Mouse (Mus musculus): ENCODE data around the gene Arl3.
A peak's percentile ranks its signal among the peaks of the same experiment; 100 is the strongest.

The Arl3 gene

DNA sequence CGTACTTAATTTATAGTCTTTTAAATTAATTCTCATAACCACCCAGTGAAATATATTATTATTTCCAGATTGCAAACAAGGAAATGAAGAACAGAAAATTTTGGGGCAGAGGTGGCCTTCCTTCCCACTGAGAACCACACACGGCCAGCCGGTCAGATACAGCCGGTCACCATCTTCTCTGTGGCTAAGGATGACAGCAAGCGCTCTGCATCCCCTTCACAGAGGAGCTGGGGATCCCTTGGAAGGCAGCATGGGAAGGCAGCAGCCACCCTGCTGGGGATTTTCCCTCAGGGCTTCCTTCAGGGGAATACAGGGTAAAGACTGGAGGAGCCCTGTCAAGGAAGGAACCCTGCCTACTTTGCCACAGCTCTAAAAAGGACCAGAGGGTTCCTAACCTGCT, 39.5 kb downstream of the Arl3 start:
- DNase-seq (ENCODE audit: low read depth, low spot score) = no peak

DNA sequence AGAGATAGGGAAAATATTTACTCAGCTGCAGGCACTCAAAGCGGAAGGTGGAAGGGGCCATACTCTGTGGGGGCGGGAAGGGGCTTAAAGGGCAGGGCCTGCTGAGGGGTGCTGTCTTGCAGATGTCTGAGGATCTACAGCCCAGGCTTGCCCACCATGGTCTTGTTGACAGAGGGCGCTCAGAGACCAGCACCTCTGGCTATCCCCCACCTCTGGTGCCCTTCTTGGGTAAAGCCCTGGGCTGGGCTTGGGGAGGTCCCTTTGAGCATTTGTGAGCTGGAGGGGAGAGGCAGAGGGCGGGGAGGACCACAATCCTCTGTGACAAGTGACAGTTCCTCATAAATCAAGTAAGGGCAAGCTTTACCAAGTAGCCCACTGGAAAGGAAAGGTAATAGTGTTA, 39.9 kb downstream of the Arl3 start:
- DNase-seq (ENCODE audit: low read depth, low spot score) = no peak

GRCm38 (mm10) chr19:46532031-46532688, 40.8 kb downstream of the Arl3 start:
- DNase-seq (ENCODE audit: low read depth, low spot score) = no peak

GRCm38 (mm10) chr19:46531071-46532030, 41.6 kb downstream of the Arl3 start:
- DNase-seq (ENCODE audit: low read depth, low spot score) = no peak

- no peak for DNase-seq (ENCODE audit: low read depth, low spot score)
These were observed 42.5 kb downstream of the Arl3 start for GRCm38 (mm10) chr19:46530449-46530990.

- no peak for DNase-seq (ENCODE audit: low read depth, low spot score)
These were observed 43.2 kb downstream of the Arl3 start for GRCm38 (mm10) chr19:46529601-46530448.

DNA sequence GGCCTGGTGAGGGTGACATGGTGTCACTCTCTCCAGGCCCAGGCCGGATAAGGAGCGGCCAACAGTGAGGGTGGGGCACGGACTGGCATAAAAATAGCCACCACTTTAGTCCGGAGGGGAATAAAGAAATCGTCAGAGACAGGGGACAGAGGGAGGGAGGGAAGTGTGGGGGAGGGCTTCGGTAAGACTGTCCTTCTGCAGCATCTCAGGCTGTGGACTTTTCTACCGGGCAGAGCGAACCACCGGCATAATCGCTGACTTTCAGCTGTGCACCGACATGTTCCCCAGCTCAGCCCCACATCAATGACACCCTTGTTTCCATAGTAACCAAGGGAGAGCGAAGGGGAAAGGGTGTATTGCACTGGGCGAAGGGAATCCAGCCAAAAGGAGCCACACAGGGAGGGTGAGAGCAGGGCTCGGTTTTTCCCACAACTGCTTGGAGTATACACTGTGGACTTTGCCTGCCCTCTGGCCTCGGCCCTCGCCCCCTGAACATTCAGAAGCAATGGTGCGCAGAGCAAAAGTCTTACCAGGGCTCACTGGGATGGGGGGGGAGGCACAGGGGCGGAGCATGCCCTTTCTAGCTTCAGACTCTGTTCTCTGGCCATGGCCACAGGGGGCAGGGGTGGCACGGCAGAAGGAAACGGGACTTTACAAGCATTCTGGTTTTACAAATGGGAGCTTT, 44.3 kb downstream of the Arl3 start:
- peak; percentile 55 for DNase-seq (ENCODE audit: low read depth, low spot score)

DNA sequence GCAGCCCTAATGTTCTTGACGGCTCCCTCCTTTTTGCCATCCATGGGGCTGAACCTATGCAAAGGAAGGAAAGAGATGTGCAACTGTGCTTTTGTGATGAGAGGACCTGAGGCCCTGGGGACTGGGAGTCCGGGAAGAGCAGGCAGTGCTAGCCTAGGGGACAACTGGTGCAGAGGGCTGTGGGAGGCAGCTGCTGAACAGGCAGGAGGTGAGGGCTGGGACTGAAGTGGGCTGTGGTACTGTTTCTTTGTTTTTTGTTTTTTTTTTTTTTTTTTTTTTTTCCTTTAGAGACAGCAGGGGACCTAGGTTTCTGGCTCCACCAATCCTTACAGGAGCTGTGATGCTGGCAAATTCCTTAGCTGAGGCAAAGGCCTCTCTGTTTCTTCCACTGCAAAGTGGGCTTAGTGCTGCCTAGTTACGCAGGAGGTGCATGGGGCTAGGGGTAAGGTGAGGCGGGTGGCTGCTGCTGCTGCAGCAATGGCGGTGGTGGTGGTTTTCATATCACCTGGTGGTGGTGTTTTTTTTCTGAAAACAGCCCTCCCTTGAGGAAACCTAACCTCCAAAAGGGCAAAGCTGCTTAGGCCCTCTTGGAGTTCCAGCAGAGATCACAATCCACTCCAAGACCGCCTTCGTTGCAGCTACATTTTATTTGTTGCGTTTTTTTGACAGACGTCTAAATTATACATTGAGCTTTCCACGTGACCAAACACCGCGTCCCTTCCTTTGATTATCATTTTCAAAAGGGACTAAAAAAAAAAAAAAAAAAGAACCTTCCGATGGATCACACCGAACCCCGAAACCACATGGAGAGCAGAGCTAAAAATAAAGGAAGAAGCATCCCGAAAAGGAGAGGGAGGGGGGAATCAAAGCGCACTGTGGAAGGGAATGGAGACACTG, 45.1 kb downstream of the Arl3 start:
- DNase-seq (ENCODE audit: low read depth, low spot score) = peak; percentile 40

GRCm38 (mm10) chr19:46525691-46526631, 47.0 kb downstream of the Arl3 start:
- no peak for DNase-seq (ENCODE audit: low read depth, low spot score)

DNA sequence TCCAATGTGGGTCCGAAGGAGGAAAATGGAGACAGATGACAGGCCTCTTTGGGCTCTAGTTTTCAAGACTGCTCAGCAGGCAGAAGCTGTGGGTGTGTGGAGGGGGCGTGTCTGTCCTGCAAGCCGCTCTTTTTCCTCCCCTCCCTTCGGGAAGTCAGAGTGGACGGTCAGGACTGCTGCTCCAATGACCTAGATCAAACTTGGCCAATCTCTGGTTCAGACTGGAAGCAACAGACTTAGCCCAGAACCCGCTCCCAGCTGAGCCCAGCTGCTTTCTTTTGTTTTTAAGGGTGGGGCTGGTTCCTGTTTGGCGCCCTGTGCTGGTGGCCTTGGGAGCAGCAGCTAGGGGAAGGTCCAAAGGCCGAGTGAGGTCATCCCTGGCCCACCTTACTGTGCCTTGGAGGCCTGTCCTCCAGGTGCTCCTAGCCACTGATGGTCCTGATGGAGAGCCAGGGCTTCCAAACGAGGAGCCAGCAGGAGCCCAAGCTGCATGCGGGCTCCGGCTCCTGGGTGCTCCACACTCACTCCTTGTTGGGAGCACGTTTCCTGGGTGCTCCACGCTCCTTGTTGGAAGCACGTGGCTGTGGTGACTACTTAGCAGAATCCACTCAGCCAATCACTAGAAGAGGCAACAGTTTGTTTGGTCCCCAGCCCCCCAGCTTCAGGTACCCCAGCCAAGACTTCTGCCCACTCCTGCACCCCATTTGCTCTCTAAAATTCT, 48.2 kb downstream of the Arl3 start:
- no peak for DNase-seq (ENCODE audit: low read depth, low spot score)

GRCm38 (mm10) chr19:46524152-46524544, 48.9 kb downstream of the Arl3 start:
- DNase-seq (ENCODE audit: low read depth, low spot score) = no peak

- peak; percentile 86 for DNase-seq (ENCODE audit: low read depth, low spot score)
These were observed 49.4 kb downstream of the Arl3 start for GRCm38 (mm10) chr19:46523480-46524151.

- DNase-seq (ENCODE audit: low read depth, low spot score) = no peak
These were observed 49.9 kb downstream of the Arl3 start for GRCm38 (mm10) chr19:46523131-46523479.

GRCm38 (mm10) chr19:46522433-46523044, 50.5 kb downstream of the Arl3 start:
- peak; percentile 50 for DNase-seq (ENCODE audit: low read depth, low spot score)

- DNase-seq (ENCODE audit: low read depth, low spot score) = no peak
These were observed 51.3 kb downstream of the Arl3 start for GRCm38 (mm10) chr19:46521698-46522097.

GRCm38 (mm10) chr19:46518828-46519621, 54.0 kb downstream of the Arl3 start:
- DNase-seq (ENCODE audit: low read depth, low spot score) = no peak
